Mouse (Mus musculus): ENCODE measurements at regions not wholly inside any gene's neighbourhood (a gene's known extent, or its start where the extent isn't known, plus 50 kb on each side); places are given as distances from the start of the nearest gene placed in this dataset.

DNA sequence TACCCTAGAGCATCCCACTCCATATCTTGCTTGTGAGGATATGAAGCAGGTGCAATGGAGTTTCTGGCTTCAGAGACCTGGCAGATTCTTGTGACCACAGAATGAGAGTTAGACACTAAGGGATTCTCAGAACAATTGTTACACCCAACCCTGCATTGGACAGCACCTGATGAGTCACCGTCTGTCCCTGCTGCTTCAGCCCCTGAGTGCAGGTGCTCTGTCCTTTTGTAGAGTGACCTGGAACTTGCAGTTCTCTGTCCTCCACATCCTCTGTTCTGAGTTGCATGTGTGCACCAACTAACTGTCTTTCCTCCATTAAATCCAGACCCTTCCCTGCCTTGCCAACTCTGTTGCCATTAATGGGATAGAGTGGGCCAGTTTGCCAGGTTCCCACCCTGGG lies 66.6 kb upstream of the Slc35f3 start:
- Histone ChIP-seq H3K4me2 (ENCODE audit: low read depth, low read length) (no peak overlapping the region), H3K9ac (ENCODE audit: low read depth, low read length) (no peak overlapping the region), H3K27ac (ENCODE audit: low read length) (no peak overlapping the region), H3K36me3 (ENCODE audit: control insufficient read depth, insufficient read depth, low read length) (no peaks in the 10 kb centered on the region), H3K4me3 (ENCODE audit: low read length) (no peak overlapping the region), H3K27me3 (replicated peaks; ENCODE audit: control insufficient read depth, insufficient read depth, low read length) (no peaks in the 10 kb centered on the region), H3K9me3 (ENCODE audit: control insufficient read depth, low read length) (no peaks in the 10 kb centered on the region), H3K4me1 (ENCODE audit: control insufficient read depth, insufficient read depth, low read length) (no peaks in the 10 kb centered on the region)
- ATAC-seq = no peak
- WGBS = 79% methylated on average over 1 of the region's 1 CpGs

GRCm38 (mm10) chr8:126232521-126232920 lies 65.8 kb upstream of the Slc35f3 start:
- no peak for ATAC-seq
- WGBS = 28% methylated on average over 7 of the region's 7 CpGs
- H3K9ac ChIP-seq (ENCODE audit: low read depth, low read length) = no peak overlapping the region
- no peaks in the 10 kb centered on the region for H3K36me3 ChIP-seq (ENCODE audit: control insufficient read depth, insufficient read depth, low read length)
- H3K4me3 ChIP-seq (ENCODE audit: low read length) = no peak overlapping the region
- H3K27ac ChIP-seq (ENCODE audit: low read length) = no peak overlapping the region
- H3K9me3 ChIP-seq (ENCODE audit: control insufficient read depth, low read length) = no peaks in the 10 kb centered on the region
- H3K4me1 ChIP-seq (ENCODE audit: control insufficient read depth, insufficient read depth, low read length) = no peaks in the 10 kb centered on the region
- H3K4me2 ChIP-seq (ENCODE audit: low read depth, low read length) = no peak overlapping the region
- no peaks in the 10 kb centered on the region for H3K27me3 ChIP-seq (replicated peaks; ENCODE audit: control insufficient read depth, insufficient read depth, low read length)

DNA sequence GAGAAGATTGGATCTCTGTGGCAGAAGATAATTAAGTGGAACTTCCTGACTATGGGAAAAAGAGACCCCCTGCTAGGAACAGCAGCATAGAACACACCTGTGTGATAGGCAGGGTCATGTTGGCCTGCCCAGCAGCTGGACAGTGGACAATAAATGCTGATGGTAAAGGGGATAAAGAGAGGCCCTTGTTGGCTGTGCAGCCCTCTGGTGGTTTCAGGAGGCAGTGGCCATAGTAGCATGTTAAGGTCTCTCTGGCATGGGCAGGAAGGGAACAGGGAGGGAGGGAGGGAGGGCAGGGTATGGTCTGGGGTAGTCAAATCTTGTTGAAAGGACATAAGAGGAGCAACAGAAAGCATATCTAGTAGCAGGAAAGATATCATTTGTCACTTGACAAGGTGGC lies 58.7 kb upstream of the Slc35f3 start:
- H3K27ac ChIP-seq (ENCODE audit: low read length) = no peak overlapping the region
- H3K27me3 ChIP-seq (replicated peaks; ENCODE audit: control insufficient read depth, insufficient read depth, low read length) = no peaks in the 10 kb centered on the region
- no peak overlapping the region for H3K4me3 ChIP-seq (ENCODE audit: low read length)
- no peak for ATAC-seq
- H3K9me3 ChIP-seq (ENCODE audit: control insufficient read depth, low read length) = no peaks in the 10 kb centered on the region
- no peak overlapping the region for H3K9ac ChIP-seq (ENCODE audit: low read depth, low read length)
- H3K4me2 ChIP-seq (ENCODE audit: low read depth, low read length) = no peak overlapping the region
- H3K4me1 ChIP-seq (ENCODE audit: control insufficient read depth, insufficient read depth, low read length) = no peaks in the 10 kb centered on the region
- no peaks in the 10 kb centered on the region for H3K36me3 ChIP-seq (ENCODE audit: control insufficient read depth, insufficient read depth, low read length)

GRCm38 (mm10) chr8:126244321-126244720 lies 54.0 kb upstream of the Slc35f3 start:
- Histone ChIP-seq H3K9ac (ENCODE audit: low read depth, low read length) (no peak overlapping the region), H3K36me3 (ENCODE audit: control insufficient read depth, insufficient read depth, low read length) (no peaks in the 10 kb centered on the region), H3K9me3 (ENCODE audit: control insufficient read depth, low read length) (no peaks in the 10 kb centered on the region), H3K27me3 (replicated peaks; ENCODE audit: control insufficient read depth, insufficient read depth, low read length) (no peaks in the 10 kb centered on the region), H3K4me1 (ENCODE audit: control insufficient read depth, insufficient read depth, low read length) (no peaks in the 10 kb centered on the region), H3K4me3 (ENCODE audit: low read length) (no peak overlapping the region), H3K27ac (ENCODE audit: low read length) (no peak overlapping the region), H3K4me2 (ENCODE audit: low read depth, low read length) (no peak overlapping the region)
- WGBS = 38% methylated on average over 4 of the region's 4 CpGs
- ATAC-seq = no peak

Data from intestine, embryonic 16.5 days (tissue).